Mouse (Mus musculus): ENCODE data around the gene Nfkbiz. TPM values are rescaled to one million over a fixed set of nuclear protein-coding genes. Genes with fewer than 3 reads are reported as not detected.
"Not testable (repeated sequence)": the region's sequence is repeated elsewhere in the genome, so short reads cannot be mapped to it uniquely, and the experiment has no call there.

The Nfkbiz gene
- total RNA-seq (2021), result 1 to 10 TPM; 1.1 TPM
- long read RNA-seq, experiment 1, result 0 reads
- long read RNA-seq, experiment 2, partial matches to known transcripts, result 1 of 1 reads
- long read RNA-seq, experiment 2, other reads (novel, unspliced or antisense), result 0 of 1 reads

GRCm38 (mm10) chr16:55838510-55839474 is at the start of gene Nfkbiz:
Gene Nfkbiz (minus strand): TSS chr16:55838899.
- Histone ChIP-seq H3K27ac (peak within 1 kb of the TSS; percentile 97), H3K4me3 (peak within 1 kb of the TSS; percentile 86)
- peak; percentile 93 for DNase-seq
- no peak for TF ChIP-seq CTCF (IDR thresholded peaks at IDR 0.05)
- intact Hi-C loops (cut with DNase I), result loop anchor here (2.0 kb wide), 1 partner anchor 16 kb away; no protein-coding TSS in a partner anchor

GRCm38 (mm10) chr16:55887814-55888583 is 49.3 kb upstream of the Nfkbiz start:
- no peak for DNase-seq
- peak; percentile 24; the same call in 1 of the 2 replicates for TF ChIP-seq CTCF (IDR thresholded peaks at IDR 0.05)
- H3K27ac ChIP-seq, result no peak overlapping the region
- intact Hi-C loops (cut with DNase I), result no loop called here
- H3K4me3 ChIP-seq, result no peak overlapping the region

DNA sequence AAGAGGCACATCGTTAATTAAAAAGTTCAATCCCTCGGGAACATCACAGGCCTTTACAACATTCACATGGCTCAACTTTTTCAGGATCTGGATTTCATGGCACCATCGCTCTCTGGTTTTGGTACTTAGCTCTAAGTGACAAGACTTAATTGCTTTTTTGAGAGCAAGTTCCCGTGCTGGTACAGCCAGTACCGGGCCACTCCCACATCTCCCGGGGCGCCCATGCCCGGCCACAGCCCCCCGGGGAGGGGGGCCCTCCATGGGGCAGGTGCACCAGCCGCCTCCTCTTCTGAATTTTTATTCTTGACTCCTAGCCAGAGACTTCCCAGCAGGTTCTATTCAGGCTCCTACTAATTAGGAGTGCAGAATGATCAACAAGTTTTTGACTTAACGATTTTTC is 45.5 kb upstream of the Nfkbiz start:
- Histone ChIP-seq H3K4me3 (no peak overlapping the region), H3K27ac (no peak overlapping the region)
- no peak for TF ChIP-seq CTCF (IDR thresholded peaks at IDR 0.05)
- no peak for DNase-seq
- intact Hi-C loops (cut with DNase I), result no loop called here

DNA sequence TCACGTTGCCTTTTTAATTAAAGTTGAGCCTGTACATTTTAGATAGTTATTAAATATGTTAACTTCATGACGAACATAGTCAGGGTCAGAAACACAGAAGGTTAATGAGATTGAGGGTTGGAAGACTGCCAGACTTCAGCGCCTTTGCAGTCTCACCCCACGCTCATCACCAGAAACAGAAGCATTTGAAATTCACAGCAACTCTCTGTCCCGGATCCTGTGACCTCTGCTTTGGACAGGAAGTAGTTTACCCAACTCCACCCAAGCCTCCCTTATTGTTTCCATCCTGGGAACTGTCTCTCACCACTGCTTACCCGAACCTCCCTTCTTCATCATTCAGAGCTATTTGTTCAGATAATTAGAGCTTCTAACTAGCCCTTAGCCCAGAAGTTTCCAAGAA is 37.3 kb upstream of the Nfkbiz start:
- intact Hi-C loops (cut with DNase I), result no loop called here
- H3K27ac ChIP-seq, result no peak overlapping the region

DNA sequence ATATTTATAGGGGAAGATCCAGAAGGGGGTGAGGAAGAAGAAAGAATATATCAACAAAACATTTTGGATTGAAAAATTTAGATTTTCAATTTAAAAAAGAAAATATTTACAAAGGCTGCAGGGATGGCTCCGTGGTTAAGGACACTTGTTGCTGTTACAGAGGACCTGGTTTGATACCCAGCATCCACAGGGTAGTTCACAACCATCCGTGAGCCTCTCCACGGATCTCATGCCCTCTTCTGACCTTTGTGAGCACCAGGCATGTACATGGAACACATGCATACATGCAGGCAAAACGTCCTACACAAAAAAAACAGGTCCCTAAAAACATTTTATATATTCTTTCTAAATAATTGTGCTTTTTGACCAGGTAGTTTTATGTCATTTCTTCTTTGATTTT is 25.1 kb upstream of the Nfkbiz start:
- intact Hi-C loops (cut with DNase I), result no loop called here
- TF ChIP-seq CTCF (IDR thresholded peaks at IDR 0.05), result no peak
- no peak overlapping the region for H3K4me3 ChIP-seq
- no peak overlapping the region for H3K27ac ChIP-seq
- DNase-seq, result no peak

More for the DNA sequence above, 37.3 kb upstream of the Nfkbiz start:
- no peak overlapping the region for H3K4me3 ChIP-seq
- DNase-seq, result no peak
- TF ChIP-seq CTCF (IDR thresholded peaks at IDR 0.05), result no peak

DNA sequence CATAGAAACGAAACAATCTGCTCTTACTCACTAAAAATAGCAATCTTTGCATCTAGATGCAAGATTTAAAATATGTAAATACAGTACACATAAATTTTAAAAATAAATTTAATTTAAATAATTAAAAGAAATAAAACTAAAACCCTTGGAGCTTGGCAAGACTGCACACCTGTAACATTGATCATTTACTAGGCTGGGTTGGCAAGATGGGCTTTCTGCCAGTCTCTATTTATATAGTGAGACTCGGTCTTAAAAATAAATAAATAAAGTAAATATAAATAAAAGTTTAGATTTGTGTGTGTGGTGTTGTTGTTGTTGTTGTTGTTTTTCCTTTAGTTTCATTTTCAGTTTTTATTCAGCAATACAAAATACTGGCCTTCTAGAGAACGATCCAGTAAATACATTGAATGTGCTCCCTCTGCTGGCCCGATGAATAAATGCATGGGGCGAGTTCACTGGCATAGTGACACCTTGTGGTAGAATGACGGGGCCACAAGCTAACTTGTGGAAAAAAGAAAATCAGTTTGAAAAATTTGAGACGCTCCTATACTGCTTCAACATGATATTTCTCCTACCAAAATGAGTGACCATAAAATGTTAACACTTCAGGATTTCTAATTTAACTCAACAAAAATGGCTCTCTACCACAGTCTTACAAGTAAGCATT is 24.6 kb upstream of the Nfkbiz start:
- peak overlapping the region; percentile 59 for H3K4me3 ChIP-seq
- peak; percentile 78 for DNase-seq
- no peak overlapping the region for H3K27ac ChIP-seq
- TF ChIP-seq CTCF (IDR thresholded peaks at IDR 0.05), result peak; percentile 100
- intact Hi-C loops (cut with DNase I), result no loop called here

DNA sequence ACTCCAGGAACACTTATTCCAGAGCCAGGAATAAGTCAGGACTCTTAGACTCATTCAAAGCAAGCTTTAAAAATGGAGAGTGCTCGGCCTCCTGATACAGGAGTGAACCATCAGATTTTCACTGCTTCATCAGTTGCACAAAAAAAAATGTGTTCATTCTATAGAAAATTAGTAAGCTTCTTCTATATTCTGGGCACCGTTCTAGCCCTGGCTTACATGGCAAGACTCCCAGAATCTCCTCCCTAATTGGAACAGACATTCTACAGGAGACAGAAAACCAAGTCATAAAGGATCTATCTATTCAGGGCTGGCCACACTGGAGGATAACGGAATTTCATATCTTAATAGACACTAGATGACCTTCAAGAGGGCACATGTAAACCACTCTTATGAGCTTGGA is 22.4 kb upstream of the Nfkbiz start:
- DNase-seq, result no peak
- H3K4me3 ChIP-seq, result no peak overlapping the region
- intact Hi-C loops (cut with DNase I), result no loop called here
- no peak overlapping the region for H3K27ac ChIP-seq
- TF ChIP-seq CTCF (IDR thresholded peaks at IDR 0.05), result no peak

DNA sequence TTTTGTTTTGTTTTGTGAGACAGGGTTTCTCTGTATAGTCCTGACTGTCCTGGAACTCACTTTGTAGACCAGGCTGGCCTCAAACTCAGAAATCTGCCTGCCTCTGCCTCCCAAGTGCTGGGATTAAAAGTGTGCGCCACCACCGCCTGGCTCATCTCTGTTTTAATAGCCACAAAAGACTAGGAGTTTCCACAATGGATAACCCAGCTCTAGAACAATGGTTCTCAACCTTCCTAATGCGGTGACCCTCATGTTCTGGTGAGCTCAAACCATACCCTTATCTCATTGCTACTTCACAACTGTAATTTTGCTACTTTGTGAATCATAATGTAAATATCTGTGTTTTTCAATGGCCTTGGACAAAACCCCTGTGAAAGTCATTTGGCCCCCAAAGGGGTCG is 20.7 kb upstream of the Nfkbiz start:
- H3K27ac ChIP-seq; H3K4me3 ChIP-seq; DNase-seq; intact Hi-C loops (cut with DNase I): not testable (repeated sequence)

DNA sequence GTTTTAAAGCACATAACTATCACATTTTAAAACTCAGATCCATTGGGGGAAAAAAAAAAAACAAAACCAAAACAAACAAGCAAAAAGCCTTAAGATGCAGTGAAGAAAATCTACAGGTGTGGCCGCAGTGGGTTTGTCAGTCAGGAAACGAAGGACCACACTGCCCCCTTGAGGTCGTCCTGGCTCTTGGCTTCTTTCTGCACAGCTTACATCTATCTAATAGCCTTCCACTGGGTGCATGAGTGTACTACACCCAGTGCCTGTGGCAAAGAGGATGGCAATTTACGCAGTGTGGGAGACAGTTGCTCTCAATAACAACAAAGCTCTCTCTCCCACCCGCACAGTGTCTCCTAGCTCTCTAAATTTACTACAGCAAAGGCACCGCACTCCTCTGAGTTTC is 19.8 kb upstream of the Nfkbiz start:
- no peak overlapping the region for H3K27ac ChIP-seq
- TF ChIP-seq CTCF (IDR thresholded peaks at IDR 0.05), result peak; percentile 72
- H3K4me3 ChIP-seq, result no peak overlapping the region
- DNase-seq, result peak; percentile 75
- intact Hi-C loops (cut with DNase I), result no loop called here

GRCm38 (mm10) chr16:55852943-55853727 is 14.4 kb upstream of the Nfkbiz start:
- DNase-seq, result peak; percentile 72
- intact Hi-C loops (cut with DNase I), result loop anchor here (2.0 kb wide), 2 partner anchors 334 to 372 kb away; no protein-coding TSS in a partner anchor
- Histone ChIP-seq H3K27ac (no peak overlapping the region), H3K4me3 (no peak overlapping the region)
- TF ChIP-seq CTCF (IDR thresholded peaks at IDR 0.05), result peak; percentile 91

- Histone ChIP-seq H3K4me3 (no peak overlapping the region), H3K27ac (no peak overlapping the region)
- intact Hi-C loops (cut with DNase I), result loop anchor here (2.0 kb wide), 2 partner anchors 334 to 372 kb away; no protein-coding TSS in a partner anchor
- no peak for TF ChIP-seq CTCF (IDR thresholded peaks at IDR 0.05)
- DNase-seq, result no peak
Measured at GRCm38 (mm10) chr16:55852515-55852914, 13.8 kb upstream of the Nfkbiz start.
